Mouse (Mus musculus) lung, adult 2 months (tissue): Measurements from ENCODE around the gene Gtf2a2.

Source experiments
- CTCF ChIP-seq: fragments of 200-500 bp; IDR thresholded peaks from 2 replicates; pipeline ENCODE4 v1.5.1; 2011; ENCODE audit warnings: mild to moderate bottlenecking, low read length, control low read depth; ENCODE audit not compliant: insufficient read depth
- POLR2A ChIP-seq: fragments of 200-500 bp; IDR thresholded peaks from 2 replicates; pipeline ENCODE4 v1.6.1; 2011; ENCODE audit warnings: low read depth, mild to moderate bottlenecking, control low read depth, low read length, borderline replicate concordance; ENCODE audit errors: extremely low read depth

DNA sequence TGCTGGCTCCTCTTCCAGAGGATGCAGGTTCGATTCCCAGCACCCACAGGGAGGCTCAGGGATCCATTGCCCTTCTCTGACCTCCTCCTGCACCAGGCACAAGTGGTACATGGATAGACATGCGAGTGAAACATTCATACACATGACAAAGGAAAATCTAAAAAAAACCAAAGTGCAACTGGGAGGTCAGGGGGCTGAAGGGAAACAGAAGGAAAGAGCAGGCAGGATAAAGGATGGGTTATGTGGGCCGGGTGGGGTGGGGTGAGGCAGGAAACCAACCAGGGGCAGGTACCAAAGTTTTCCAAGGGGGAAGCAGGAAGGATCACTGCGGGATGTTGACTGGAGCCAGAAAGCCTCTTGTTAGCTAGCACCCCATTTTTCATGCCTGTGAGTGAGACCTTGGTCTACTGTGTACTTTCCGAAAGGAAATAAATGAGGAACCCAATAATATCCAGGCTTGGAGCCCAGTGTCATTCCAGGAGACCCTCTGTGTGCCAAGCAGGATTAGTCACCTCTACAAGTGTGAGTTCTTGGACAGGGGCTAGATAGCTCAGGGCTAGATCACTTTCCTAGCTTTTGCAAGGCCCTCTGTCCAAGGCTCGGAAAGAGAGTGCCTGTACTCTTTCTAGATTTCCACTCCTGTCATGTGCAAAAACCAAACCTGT, 36.5 kb downstream of the Gtf2a2 start:
- TF ChIP-seq POLR2A (no peak), CTCF (no peak)
